Mouse (Mus musculus) frontal cortex, postnatal 36 days (tissue): ENCODE measurements around the gene Hpca.

Source experiments
- DNase-seq, 2 experiments: peaks; one replicate each; pipeline ENCODE4 v3.0.0; 2022; ENCODE audit warnings: low spot score in 2 of 2

The Hpca gene

GRCm38 (mm10) chr4:129136579-129137391 is 14.9 kb upstream of the Hpca start, which contains the start of gene Fndc5:
Gene Fndc5, plus strand, starts transcription at chr4:129136999.
- no peak for DNase-seq

DNA sequence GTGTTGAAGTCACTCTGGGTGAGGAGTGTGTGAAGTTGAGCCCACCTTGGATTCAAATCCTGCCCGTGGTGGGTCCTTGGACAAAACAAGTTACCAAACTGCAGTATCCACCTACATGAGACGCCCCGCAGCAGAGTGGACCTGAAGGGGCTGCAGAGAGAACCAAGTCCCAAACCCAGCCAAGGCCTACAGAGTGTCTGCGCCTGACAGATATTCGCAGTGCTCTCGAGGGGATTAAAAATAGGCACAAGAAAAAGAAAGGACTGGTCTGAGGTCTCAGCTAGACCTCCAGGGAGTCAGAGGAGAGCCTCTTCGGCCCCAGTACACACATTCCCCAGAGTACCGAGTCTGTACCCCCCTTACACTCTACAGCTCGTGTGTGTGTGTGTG is 14.3 kb upstream of the Hpca start:
- DNase-seq = no peak

DNA sequence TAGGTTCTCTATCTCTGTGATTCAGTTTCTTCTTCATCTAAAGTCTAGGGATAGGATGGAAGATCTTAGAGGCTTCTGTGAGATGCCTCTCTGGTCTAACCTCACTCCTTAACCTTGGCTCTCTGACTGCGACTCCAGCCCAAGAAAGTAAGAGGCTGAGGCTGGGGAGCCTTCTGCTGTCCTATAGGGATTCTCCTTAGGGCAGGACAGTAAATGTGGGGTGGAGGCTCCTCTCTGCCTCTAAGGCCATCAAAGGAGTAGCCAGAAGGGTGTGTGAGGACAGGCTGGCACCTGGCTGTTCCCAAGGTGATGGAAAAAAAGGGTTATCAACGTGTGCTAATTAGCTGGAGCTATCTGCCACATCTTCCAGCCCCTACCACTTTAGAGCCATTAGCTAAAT is 13.8 kb upstream of the Hpca start:
- no peak for DNase-seq

- peak in 1 of 2 experiments; percentile 80 for DNase-seq
These were observed 13.2 kb upstream of the Hpca start for GRCm38 (mm10) chr4:129134799-129135585.

DNA sequence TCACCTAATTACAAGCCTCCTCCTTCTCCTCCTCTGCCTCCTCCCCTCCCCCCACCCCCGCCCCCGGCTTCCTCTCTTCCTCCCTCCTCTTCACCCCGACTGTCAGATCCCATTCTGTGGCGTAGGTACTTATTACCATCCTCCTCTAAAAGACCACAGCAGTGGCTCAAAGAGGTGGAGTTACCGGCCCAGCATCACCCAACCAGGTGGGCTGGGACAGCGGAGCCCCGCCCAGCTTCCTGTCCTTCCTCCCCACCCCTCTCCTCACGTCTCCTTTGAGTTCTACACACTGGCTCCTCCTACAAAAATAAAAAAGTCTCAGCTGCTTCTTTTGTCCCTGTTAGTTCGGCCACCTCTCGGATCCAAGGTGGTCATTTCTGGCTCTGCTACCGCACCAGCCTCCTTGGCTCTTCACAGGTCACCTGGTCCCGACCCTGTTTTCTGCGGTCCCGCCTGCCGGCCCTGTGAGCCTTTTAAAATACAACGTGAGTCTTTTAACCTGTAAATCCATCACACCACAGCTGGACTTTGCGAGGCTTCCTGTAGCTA is 9.0 kb upstream of the Hpca start:
- DNase-seq = no peak

GRCm38 (mm10) chr4:129130149-129130548 is 8.3 kb upstream of the Hpca start:
- no peak for DNase-seq

DNA sequence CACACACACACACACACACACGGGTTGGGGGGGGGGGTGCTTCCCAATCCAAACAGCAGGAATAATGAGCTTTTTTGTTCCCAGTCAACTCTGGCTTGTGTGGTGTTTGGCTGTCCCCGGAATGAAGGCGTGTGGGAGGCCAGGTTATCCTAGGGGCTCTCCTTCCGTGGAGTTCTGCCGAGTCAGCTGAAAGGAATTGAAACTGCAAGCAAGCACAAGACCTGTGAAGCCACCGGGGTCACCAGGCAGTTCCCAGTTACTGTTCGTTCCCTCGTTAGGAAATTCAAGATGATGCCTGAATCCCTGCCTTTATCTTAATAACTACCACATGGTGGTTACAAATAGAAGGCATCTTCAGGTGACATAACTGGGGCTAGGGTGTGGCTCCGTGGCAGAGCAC is 7.6 kb upstream of the Hpca start:
- no peak for DNase-seq

DNA sequence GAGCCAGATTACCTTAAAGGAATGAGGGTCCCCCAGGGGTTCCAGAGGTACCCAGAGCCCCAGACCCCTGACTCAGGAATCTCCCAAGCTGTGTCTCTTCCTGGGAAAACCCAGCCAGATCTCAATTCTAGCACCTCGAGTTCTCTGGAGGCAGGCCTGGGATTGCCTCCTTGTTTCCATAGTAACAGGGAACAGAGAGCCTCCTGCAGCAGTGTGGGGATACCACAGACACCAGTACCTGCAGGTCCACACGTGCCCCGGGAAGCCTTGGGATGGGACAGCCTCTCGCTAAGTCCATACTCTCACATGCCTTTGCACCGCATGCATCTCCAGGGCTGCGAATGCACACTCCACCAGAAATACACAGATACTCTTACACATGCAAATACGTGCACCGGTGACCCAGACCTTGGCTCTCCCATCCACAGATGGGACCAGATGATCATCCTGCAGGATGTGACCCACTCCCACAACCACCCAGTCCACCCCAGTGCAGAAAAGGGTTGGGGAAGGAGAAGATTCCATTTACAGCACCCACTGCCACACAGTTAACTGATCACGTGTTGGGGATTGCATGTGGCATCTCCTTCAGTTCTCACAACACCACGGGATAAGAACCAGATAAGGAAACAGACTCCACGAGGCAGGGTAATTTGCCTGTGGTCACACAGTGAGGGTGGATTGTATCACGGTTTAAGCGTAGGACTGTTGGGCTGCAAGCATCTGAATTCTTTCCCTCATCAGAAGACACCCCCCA is 6.9 kb upstream of the Hpca start:
- DNase-seq = peak in 1 of 2 experiments; percentile 57

DNA sequence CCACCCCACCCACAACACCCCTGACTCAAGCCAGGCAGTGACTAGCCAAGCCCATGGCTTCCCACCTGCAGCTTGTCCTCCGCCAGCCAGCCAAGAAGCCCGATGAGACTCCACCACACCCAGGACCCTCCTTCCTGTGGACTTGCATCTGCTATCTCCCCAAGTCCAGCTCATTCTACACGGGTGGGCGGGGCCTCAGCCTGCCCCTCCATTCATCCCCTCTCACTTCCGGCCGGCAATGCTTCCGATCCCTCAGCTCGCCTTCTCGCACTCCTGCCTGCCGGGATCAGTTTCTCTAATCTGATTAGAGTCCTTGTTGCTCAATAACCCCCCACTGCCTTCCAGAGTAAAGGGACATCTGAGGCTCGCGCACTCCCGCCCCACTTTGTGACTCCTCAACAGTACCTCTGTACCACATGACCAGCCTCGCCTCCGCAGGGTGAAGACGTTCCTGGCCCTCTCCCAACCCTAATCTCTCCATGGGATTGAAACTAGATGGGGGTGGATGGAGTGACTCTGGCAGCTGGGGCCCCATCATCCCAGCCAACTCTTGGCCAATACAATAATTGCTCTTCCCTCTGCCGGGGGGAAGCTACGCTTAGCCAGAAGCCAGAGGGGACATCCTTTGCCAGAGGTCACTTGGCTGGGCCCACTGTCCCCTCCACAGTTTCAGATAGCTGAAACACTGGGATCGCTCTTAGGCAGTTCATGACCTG is 4.1 kb upstream of the Hpca start:
- DNase-seq = no peak

- DNase-seq = peak in 1 of 2 experiments; percentile 71
These were observed 2.9 kb upstream of the Hpca start for GRCm38 (mm10) chr4:129124652-129125146.

DNA sequence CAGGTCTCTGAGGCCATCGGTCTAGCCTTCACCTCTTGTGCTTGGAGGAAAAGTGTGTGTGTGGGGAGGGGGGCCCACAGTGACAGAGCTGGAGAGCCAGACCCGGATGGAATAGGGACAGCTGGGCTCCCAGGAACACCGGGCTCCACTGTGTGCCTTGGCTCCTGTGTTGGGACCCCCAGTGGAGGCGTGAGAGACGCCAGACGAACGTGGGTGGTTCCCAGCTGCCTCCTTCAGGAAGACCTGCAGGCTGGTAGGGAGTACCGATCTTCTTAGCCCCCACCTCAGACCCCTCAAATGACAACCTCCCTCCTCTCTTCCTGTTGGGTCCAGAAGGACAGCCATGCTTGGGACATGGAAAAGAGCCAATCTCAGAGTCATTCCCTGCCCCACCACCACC is 883 bp upstream of the Hpca start:
- DNase-seq = no peak

- peak in 1 of 2 experiments; percentile 3 for DNase-seq
These were observed 271 bp upstream of the Hpca start for GRCm38 (mm10) chr4:129122107-129122506.

- peak in 1 of 2 experiments; percentile 61 for DNase-seq
These were observed 1.1 kb downstream of the Hpca start for GRCm38 (mm10) chr4:129120520-129121445.

GRCm38 (mm10) chr4:129119708-129120107 is 2.1 kb downstream of the Hpca start:
- no peak for DNase-seq

DNA sequence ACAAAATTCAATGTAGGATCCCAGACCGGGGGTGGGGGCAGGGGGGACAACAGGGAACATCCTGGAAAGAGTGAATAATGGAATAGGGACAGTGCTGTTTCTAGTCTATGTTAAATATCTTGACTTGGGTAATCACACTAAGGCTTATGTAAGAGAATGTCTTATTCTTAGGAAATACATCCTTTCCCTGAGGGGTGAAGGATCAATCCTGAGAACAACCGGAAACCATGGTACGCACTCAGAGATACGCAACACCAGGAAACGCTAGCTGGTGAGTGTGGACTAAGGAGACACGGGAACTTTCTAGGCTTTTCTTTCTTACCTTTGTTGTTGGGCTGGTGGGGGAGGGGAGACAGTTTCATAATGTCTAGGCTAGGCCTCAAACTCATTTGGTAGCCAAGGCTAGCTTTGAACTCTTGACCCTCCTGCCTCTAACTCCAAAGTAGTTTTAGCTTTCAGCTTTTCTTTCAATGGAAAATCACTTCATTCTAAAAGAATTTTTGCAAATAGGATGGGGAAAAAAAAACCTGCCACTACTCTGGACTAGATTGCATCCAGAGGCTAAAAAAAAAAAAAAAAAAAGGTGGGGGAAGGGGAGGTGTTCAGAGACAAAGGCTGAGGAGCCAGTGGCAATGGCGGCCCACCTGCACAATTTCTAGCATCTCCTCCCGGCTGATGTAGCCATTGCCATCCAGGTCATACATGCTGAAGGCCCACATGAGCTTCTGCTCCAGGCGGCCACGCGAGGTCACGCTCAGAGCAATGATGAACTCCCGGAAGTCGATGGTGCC is 3.9 kb downstream of the Hpca start:
- no peak for DNase-seq

GRCm38 (mm10) chr4:129116703-129117102 is 5.1 kb downstream of the Hpca start:
- DNase-seq = no peak

DNA sequence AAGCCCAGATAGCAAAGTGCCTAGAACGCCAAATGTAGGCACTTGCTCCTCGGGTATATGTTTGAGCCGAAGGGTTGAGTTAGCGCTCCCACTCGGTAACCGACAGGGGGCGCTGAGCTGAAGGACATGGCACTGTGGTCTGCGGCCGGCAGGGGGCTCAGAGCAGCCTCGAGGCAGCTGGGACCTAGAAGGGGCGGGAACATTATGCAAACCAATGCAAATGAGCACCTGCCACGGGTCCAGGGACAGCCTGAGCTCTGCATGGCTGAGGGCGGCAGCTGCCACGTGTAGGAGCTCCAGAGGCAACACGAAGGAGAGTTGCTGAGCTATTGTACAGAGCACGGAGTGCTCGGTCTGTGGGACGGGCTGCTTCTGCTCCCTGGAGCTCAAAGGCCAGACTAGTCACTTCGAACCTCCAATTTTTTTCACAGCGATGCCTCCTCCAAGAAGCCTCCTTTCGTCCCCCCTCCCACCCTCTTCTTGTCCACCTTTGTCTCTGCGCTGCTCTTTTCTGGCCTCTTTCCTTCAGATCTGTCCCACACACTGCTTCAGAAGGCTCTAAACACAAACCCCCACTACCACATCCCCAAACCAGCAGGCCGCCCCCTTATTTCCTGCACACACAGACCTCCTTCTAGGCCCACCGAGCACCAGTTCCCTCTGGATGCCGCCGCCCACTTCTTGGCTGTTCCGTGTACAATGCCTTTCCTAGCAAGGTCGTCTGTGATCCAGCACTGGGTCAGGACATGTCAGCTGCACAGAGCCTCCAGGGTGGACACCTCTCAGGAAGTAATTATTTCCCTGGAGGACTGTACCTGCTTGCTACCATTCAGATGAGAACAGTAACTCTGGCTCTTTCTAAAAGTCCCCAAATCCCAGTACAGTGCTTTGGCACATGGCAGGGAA is 8.5 kb downstream of the Hpca start:
- peak; percentile 82 to 89 for DNase-seq

DNA sequence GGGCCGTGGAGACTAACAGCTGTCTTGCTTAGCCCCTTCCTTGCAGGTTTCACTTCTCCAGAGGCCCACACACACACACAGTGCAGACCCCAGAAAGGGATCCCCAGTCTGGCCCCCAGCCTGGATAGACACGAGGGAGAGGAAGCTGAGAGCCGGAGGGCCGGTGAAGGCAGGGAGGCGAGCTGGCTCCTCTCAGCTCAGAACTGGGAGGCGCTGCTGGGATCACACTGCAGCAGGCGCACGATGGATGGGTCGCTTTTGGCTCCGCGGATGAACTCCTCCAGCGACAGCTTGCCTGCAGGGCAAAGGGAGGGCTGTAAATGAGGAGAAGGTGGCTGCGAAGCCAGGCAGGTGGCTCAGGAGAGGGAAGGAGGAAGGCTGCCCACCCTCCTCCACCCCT is 9.6 kb downstream of the Hpca start:
- DNase-seq = no peak
